Mouse (Mus musculus) thymus, postnatal 10 days (tissue): ENCODE data around the gene Zbtb16.

Experiments used
- DNase-seq, 2 experiments: peaks; one replicate each; pipeline ENCODE4 v3.0.0; 2021; ENCODE audit warnings: low spot score in 2 of 2

Zbtb16 gene

DNA sequence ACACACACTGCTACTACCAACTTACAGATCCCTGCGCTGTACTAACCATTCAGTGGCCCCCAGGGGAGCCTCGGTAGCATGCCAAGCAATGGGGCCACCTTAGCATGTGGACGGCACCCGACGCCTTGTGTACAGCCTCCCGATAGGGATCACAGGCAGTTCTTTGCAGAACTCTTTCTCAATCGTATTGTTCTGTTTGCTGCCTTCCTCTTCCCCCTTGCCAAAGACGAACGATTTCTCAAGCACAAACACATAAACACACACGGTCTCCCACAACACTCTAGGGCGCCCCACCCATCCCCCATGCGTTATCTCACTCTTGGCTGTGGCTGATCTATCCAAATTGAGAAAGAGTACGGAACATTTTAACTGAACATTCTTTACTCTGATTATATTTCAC lies 91.1 kb downstream of the Zbtb16 start:
- DNase-seq, result no peak

DNA sequence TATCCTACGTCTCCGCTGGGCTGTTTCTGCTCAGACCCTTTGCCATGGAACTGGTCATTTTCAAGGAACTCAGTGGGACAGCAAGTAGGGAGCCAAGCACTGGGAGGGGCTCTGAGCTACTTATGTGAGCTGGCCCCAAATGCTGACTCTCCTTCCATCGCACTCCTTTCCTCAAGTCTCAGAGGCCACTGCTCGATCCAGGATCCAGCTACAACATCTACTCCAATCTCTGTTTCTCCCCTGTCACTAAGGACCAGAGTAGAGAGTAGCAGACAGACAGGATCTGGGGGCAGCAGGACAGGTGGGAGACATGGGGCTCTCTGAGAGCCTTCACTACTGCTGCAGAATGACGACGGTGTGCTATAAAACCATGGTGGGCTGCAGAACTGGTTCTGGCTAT lies 91.6 kb downstream of the Zbtb16 start:
- DNase-seq, result no peak

DNA sequence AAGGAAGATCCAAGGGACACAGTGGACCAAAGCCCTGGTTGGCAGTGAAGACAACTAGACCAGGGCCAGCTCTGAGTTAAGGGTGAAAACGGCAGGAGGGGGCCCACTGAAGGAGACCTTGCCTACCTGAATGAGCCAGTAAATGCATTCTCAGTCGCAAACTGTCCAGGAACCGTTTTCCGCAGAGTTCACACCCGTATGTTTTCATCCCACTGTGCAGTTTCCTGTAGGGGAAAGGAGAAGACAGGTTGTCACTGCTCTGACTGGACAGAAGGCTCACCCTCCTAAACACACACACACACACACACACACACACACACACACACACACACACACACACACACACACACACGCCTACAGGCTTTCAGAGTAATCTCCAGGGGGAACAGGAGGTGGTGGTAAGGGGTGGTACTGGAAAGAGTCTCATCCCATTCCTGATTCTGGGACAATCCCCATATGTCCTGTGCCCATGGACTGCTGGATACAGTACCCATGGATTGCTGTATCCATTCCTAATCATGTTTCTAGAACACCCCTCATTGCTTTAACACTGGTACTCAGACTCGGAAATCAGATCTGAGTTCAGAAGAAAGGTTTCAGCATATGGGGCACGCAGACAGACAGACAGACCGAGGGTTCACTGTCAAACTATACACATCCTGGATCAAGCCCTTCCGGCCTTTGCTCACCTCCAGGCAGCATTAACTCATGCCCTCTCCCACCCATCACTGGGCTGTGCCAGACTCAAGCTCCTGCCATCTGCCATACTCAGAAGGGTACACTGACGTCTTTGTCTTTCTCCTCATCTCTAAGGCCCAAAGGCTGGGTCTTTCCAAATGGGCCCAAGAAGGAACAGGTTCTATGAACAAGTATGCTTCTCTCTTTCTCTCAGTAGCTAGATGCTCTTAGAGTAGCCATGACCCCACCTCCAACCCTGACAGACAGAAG lies 92.4 kb downstream of the Zbtb16 start:
- DNase-seq, result no peak

DNA sequence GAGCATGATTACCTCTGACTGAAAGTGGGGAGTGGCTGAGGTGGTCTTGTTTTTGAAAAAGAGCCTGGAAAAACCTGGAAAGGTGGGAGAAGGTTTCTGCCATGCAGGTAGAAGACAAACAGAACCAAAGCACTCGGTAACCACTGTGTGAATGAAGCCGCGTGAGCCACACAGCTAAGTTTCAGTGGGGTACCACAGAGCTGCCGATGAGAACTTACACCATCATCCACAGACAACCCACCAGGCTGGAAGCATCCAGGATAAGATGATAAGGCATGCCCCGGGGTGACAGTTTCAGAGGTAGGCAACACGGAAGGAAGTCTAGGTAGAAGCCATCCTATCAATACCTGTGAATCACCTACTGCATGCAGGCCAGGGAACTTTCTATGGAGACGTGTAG lies 93.9 kb downstream of the Zbtb16 start:
- no peak for DNase-seq

DNA sequence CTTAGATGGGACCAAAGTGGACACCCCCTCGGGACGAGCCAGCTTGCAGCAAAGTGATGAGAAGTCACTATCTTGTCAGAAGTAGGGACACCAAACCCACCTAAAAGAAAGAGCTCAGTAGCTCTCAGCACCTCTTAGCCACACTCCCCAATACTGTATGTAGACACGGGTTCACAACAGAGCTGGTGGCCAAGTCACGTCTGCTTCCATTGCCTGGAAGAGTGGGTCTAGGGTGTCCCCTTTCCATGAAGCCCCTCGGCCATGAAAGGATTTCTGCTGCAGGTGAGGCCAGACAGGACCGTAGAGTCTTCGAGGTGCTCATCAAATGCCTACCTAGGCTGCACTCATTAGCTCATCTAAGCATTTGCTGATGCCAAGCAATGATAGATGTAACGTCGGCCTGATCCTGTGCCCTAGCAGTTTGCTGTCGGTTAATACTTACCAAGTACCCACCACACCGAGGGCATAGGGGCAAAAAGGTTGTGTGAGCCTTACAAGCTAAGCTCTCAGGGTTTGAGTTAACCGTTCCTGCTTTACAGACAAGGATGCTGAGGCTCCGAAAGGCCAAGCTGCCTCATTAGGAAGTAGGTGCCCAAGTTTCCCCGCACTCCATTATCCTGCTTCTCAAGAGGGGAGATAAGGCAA lies 94.5 kb downstream of the Zbtb16 start:
- DNase-seq, result no peak

DNA sequence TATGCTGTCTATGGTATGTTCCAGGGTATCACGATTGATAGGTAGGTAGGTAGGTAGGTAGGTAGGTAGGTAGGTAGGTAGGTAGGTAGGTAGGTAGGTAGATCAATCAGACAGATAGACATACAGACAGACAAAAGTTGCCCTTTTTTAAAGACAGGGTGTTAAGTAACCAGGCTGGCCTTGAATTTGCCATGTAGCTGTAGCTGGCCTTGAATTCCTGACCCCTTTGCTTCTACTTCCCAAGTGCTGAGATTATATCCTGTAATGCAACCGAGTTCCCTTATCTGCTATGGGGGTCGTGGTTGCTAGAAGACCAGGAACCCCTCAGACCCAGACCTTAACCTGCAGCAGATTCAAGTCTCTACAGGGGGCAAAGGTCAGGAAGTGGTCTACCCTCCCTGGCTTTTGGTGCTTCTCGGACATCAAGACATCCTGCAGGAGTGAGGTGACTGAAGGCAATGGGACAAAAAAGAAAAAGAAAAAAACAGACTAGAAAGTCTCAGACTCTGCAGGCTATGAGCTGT lies 95.2 kb downstream of the Zbtb16 start:
- no peak for DNase-seq

DNA sequence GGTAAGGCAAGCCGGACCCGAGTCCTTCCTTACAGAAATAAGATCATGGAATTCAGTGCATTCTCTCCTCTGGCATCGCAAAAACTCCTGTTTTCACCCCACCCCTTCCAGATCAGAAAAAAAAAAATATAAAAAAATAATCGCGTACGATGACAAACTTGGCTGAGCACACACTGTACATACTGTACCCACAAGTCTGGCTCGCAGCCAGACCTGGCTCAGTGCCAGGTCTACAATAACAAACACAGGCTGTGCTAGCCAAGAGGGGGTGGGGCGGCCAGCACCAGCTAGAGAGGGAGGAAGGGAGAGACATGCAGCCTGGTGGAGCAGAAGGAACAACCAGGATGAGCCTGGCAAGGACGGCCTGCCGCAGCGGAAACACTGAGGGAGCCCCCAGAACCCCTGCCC lies 95.9 kb downstream of the Zbtb16 start:
- DNase-seq, result peak; percentile 11 to 24

DNA sequence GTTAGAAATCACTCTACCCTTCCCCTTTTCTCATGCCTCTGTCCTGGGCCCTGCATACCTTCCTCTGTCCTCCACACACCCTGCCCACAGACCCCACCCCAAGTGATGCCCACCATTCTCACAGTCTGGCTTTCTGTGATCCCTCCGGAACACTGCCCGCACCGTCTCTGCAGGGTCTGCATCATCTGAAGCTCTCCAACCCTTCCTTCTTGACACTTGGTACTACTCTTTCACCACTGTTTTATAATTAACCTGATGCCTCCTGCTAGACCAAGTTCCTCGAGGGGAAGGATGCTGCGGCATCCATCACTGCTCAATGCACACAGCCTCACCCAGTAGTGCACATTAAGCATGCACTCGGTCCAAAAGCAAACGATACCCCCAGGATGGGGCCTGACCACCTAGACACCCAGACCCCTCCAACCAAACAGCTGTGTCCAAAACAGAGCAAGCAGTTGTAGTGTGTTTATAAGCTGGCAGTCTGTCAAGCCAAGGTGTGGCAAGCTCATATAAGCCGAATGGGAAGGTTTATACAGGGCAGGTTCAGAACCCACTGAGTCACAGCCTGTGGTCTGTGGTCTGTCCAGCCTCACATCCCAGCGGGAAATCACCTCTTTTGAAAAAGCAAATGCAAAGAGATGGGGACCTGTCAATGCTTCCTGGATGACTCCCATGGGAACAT lies 97.1 kb downstream of the Zbtb16 start:
- DNase-seq, result no peak

DNA sequence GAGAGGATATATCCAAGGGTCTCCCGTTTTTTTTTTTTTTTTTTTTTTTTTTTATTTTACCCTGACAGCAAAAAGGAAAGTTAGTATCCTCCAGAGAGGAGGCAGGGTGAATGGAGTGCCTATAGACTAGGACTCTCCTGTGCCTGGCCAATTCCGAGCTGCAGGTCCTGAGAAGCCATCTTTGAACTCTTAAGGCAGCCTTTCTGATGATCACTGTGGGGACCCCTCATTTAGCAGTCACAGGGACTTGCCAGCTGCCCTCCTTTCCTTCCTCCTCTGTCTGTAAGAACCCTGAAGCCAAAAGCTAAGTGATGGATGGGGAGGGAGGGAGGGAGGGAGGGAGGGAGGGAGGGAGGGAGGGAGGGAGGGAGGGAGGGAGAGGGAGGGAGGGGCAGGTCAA lies 98.1 kb downstream of the Zbtb16 start:
- no peak for DNase-seq

DNA sequence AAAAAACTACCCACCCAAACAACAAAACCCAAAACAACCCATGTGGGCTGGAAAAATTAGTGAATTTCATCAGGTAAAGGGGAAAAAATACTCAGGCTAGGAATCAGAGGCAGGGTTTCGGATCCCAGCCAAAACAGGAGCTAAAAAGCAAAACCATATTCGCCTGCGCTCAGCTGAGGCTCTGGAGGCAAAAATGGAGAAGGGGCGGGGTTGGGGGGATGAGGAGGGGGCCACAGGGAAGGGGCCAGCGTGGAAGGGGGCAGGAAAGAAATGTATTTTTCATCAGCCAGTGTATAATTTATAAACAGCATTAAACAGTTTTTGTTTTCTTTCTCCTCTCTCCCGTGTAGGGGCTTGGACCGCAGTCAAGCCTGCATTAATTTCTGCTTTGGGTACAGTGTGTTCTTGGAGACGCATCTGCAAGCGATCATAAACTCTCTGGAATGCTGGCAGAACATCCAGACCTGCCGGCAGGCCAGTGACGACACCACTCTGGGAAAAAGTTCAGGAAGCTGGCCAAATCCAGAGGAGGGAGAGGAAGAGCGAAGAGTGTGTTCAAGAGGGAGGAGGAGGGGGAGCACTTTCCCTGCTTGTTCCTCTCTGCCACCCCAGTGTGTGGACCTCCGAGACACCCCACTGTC lies 98.7 kb downstream of the Zbtb16 start:
- no peak for DNase-seq

DNA sequence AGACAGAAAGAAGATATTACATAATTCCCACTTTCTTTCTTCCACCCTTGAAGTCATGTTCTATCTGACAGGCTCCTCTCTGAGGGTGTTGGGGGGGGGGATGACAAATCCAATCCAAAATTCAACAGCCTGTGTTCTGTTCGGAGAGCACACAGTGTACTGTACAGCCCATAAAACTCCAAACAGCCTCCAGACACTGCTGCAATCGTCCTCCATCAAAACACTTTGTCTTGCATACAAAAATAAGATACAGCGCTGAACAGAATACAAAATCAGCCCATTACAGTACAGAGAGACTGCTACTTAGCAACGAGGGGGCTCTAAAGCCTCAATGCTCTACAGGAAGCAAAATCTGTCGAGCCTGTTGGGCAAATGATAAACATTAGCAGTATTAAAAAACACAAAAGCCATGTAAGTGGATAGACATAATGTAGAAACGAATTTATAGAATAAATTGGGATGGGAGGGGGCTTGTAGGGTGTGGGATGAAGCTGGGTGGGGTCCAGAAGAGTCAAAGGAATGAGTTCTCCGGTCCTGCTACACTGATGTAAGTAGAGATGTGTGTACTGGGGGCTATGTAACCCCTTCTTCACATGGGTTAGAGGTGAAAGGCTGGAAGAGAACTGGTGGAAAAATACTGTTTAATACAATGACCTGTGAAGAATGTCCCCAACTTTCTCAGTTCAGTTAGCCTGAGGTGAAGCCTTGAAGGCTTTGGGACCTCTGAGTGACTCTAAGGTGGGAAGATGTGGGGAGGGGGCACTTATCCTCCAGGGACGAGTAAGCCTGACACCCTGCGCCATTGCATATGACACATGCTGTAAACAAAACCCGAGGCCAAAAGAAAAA lies 99.4 kb downstream of the Zbtb16 start:
- no peak for DNase-seq

DNA sequence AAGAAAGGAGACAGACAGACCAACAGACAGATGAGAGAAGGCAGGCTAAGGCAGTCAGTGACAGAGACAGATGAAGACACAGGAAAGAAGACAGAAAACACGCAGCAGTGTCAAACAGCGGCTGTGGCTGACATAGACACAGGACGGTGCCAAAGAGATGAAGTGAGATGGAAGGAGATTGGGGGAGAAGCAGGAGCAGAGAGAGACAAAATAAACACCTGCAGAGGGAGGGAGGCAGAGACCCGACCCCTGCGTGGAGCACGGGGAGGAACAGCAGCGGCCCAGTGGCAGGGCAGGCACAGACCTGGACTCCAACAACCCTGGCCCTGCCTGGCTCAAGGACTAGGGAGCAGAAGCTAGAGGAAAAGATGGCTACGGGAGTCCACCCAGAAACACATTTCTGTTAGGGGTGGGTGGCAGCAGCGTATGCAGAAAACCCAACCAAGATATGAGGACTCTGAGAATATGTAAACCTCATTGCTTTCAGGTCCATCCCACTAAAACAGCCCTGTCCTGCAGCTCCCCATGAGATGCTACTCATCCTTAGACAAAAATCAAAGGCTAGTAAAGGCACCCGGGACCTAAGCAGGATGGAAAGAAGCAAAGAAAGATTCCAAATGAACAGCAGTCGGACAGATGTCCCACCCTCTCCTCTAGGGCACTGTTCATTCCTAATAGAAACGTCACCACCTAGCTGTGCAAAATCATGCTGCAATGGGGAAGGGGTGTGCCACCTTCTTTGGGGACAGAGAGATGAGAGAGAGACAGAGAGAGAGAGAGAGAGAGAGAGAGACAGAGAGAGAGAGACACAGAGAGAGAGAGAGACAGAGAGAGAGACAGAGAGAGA lies 100.3 kb downstream of the Zbtb16 start:
- DNase-seq, result no peak

DNA sequence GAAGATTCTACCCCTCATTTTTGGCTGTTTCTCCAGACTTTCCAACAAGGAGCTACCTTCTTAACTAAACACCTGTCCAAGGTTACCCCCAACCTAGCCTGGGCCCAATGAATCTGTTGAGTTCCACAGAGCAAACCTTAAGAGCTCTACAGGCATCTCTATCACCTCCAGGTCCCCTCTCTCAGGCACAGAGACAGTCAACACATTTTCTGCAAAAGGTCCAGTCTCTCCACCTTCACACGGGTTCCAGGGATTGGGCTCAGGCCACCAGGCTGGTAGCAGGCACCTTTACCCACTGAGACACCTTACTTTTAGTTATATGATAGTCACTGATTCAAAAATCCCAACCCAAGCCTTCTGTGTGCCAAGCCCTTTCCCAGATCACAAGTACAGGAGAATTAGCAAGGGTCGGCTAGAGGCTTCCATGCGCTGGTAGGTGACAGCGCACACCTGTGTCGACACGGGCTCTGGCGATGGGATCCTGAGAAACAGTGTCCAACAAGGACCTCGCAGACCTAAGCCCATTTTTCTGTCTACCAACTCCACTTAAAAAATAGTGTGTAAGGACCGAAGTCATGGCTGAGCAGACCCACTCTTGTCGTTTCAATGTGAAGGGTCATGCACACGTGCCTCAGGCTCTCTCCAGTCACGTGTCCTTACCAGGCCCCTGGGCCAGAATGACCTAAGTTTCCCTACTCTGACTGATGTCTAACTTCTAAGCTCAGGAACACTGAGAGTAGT lies 101.1 kb downstream of the Zbtb16 start:
- DNase-seq, result no peak

DNA sequence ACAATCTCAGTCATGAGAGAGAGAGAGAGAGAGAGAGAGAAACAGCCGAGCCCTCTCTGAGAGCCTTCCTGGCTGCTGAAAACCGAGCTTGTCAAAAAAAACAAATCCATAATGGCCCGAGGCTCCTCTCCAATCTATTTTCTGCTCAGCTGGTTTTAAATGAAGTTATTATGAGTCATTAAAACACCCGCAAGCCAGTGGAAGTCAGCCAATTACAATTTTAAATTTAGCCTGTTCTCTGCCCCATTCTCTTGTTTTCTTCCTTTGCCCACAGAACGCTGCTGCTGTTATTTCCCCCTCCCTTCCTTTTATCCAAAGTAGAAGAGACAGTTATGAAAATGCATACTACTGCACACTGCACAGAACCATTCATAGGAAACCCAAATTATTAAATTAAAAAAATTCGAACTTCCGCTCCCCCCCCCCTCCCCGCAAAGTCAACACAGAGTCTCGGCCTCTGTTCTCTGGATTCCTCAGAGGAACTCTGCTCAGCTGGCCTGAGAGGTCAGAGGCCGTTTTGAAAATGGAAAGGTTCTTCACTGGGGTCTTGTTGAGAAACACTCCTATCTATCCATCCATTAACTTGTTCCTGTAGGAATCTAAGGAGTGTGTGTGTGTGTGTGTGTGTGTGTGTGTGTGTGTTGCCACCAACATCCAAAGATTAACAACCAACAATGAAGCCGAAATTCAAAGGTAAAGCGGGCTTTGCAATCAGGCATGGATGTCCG lies 102.0 kb downstream of the Zbtb16 start:
- DNase-seq, result no peak

DNA sequence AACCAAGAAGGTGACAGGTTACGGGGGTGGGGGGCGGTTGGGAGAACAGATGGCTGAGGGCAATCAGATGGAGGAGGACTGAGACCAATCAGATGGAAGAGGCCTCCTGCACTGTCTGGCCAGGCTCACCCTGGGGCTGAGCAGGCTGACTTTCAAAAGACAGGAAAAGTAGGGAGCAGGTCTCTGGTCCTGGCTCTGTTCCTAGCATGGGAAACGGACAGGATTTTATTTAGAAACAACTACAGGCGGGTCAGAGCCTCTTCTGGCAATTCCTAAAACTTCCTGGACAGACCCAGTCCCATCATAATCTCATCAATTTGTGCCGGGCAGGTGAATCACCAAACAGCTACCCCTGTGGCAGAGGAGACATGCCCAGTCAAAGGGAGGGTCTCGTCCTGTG lies 102.9 kb downstream of the Zbtb16 start:
- DNase-seq, result no peak

DNA sequence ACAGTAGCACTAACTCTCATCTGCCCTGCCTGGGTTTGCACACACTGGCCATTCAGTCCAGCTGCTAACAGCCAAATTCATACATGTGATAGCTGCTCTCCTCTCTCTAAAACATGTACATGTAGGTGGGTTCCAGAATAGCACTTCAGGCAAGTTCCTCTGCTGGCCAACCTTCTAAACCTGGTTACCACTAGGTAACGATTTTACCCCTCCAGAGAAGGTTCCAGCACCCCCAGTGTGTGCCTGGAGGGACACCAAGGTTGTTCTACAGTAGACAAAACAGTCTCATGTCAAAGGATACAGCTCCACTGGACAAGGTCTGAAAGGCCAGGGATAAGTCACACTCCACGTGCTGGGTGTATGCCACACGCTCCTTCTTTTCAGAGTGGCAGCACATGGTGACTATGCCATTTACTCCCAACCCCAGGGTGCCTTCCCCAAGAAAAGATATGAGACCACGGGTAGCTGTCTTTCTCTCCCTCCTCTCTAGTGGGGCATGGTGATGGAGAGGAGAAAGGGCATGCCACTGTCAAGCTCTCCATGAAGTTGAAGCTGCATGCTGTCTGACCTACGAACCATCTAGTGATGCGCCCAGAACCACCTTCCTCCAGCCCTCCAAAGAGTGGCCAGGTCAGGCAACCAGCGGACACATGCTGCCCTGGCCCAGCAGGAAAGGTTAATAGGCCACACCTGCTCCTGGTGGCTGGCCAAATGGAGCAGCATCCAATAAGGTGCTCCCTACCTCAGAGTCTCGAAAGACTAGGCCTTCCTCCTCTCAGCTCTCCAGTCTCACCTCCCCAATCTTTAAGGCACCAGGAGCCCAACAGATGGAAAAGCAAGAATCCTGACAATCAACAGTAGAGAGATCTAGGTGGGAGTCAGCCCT lies 104.1 kb downstream of the Zbtb16 start:
- no peak for DNase-seq

DNA sequence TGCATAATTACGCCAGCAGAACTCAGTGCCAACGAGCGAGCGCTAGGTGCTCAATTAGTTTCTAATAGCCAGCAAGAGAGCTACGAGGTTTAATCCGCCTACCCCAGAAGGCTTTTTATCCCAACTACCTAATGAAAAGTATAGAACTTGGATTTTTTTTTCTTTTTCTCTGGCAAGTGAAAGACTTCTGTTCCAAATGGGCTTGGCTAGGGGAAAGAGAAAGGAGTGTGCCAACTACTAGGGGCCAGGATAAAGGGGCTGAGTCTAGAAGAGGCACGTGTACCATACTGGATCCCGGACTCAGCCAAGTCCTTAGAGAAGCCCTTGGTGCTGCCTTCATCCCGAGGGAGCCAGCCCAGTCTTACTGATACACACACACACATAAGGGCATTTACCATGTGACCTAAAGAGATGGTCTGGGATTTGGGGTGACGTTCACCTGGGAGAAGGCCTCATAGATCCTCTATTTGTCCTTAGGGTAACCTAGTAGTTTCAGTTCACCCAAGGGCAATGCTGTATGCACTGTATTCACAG lies 105.5 kb downstream of the Zbtb16 start:
- DNase-seq, result no peak
